Mouse (Mus musculus) G1E (cell line): ENCODE measurements at regions not wholly inside any gene's neighbourhood (a gene's known extent, or its start where the extent isn't known, plus 50 kb on each side); places are given as distances from the start of the nearest gene placed in this dataset.

Experiments used
- CTCF ChIP-seq: IDR thresholded peaks from 2 replicates; pipeline ENCODE4 v1.5.1; 2012; ENCODE audit warnings: low read depth, low read length, inconsistent platforms, mixed read lengths
- GATA1 ChIP-seq: IDR thresholded peaks from 2 replicates; pipeline ENCODE4 v1.6.1; 2012; ENCODE audit warnings: borderline replicate concordance, low read length, inconsistent platforms, mixed read lengths
- POLR2AphosphoS5 ChIP-seq: IDR thresholded peaks from 2 replicates; pipeline ENCODE4 v1.6.1; 2012; ENCODE audit warnings: low read depth, low read length, inconsistent platforms; ENCODE audit not compliant: insufficient replicate concordance

- TF ChIP-seq CTCF (no peak), GATA1 (no peak), POLR2AphosphoS5 (no peak)
Observed at GRCm38 (mm10) chr8:109384881-109385280, 108.9 kb upstream of the Pmfbp1 start.
